Mouse (Mus musculus) cerebral cortex, adult 2 months (tissue): ENCODE measurements around the gene Serpine1.

ENCODE experiments used
- WGBS: fragments of 180-500 bp; shearing (Covaris S2); methylation state at CpG from one replicate; pipeline ENCODE4 v1.1.7; 2018; 5-methylcytosine and 5-hydroxymethylcytosine counted together

The Serpine1 gene

GRCm38 (mm10) chr5:137015913-137016312 lies 56.2 kb downstream of the Serpine1 start:
- 87% methylated on average over 3 of the region's 3 CpGs for WGBS

DNA sequence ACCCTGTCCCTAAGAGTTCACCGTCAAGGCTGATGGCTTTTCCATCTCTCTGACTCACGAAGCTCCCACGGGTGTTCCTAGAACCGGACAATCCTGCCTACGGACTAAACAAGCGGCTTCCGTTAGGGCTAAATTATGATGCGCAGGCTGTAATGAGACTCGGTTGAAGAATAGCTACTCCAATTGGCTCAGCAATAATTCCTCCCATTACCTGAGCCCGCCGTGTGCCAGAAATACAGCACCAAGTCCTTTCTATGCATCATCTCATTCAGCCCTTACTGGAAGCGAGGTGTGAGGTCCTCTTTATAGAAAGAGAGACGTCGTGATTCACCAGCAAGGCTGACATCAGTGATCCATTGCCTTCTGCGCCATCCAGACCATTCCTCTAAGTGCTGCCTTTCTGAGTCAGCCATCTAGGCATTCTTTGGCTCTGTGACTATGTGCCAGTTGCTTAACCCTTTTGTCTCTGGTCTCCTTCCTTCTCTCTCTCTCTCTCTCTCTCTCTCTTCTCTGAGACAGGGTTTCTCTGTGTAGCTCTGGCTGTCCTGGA lies 59.6 kb downstream of the Serpine1 start:
- WGBS = 62% methylated on average over 15 of the region's 15 CpGs
